ENCODE assay signal across 20 mouse cellular contexts in genomic region chr8:77494376-77495328, GRCm38 (mm10). TPM values are rescaled to one million over a fixed set of nuclear protein-coding genes. Genes with fewer than 3 reads are reported as not detected.
A peak's percentile ranks its signal among the peaks of the same experiment; 100 is the strongest.
DNase-seq lines count a peak whose midpoint lies in the region; ATAC-seq and TF ChIP-seq lines count a peak whose summit lies in the region.
"Had no signal": no experiment of that assay in that cellular context is flagged by ENCODE, and none has a peak within 500 bp of the region (broad histone marks: within the 10 kb centered on the region; RNA-seq: fewer than 3 reads in every experiment).

No protein-coding gene starts in this region.

- no peak for DNase-seq in heart, postnatal 0 days (ENCODE audit: low spot score)
- DNase-seq in heart, adult 18-20 months: no peak
- DNase-seq in midbrain, embryonic 10.5 days (ENCODE audit: low spot score): no peak
- DNase-seq in thymus, adult 18-20 months: no peak
- no peak for DNase-seq in lung, postnatal 0 days (ENCODE audit: low spot score)
- DNase-seq: adrenal gland, postnatal 36 days; cerebellum, postnatal 10 days; heart, adult 11 months; liver; lung, adult 18-20 months; lung, postnatal 4 days; right cerebral cortex, adult 18-20 months; spleen, adult 18-20 months; thymus, postnatal 25 days had no signal

- H3K9ac ChIP-seq in heart, postnatal 0 days (replicated peaks; ENCODE audit: low read depth, low read length): no peak overlapping the region
- no peak overlapping the region for H3K9ac ChIP-seq in midbrain, embryonic 15.5 days
- no peak overlapping the region for H3K9ac ChIP-seq in lung, postnatal 0 days (replicated peaks; ENCODE audit: low read depth)
- H3K9ac ChIP-seq: forebrain, embryonic 12.5 days; stomach, embryonic 15.5 days had no signal

- H3K4me1 ChIP-seq in heart, postnatal 0 days (ENCODE audit: control insufficient read depth, insufficient read depth): peaks cover 73% of the 10 kb centered on the region
- H3K4me1 ChIP-seq in midbrain, embryonic 15.5 days: no peaks in the 10 kb centered on the region
- H3K4me1 ChIP-seq in midbrain, embryonic 10.5 days: no peaks in the 10 kb centered on the region
- peaks cover 9% of the 10 kb centered on the region; the same call in 1 of the 2 replicates for H3K4me1 ChIP-seq in lung, postnatal 0 days (ENCODE audit: insufficient read depth, low read depth, low read length)
- H3K4me1 ChIP-seq: forebrain, embryonic 12.5 days had no signal

- no peaks in the 10 kb centered on the region for H3K9me3 ChIP-seq in heart, postnatal 0 days (replicated peaks; ENCODE audit: control insufficient read depth, low read length)
- H3K9me3 ChIP-seq in midbrain, embryonic 15.5 days: no peaks in the 10 kb centered on the region
- H3K9me3 ChIP-seq in midbrain, embryonic 10.5 days (replicated peaks): no peaks in the 10 kb centered on the region
- no peaks in the 10 kb centered on the region for H3K9me3 ChIP-seq in lung, postnatal 0 days (ENCODE audit: low read length)
- H3K9me3 ChIP-seq: forebrain, embryonic 12.5 days; stomach, embryonic 15.5 days had no signal

- no peak overlapping the region for H3K4me3 ChIP-seq in heart, postnatal 0 days (ENCODE audit: low read depth, low read length)
- H3K4me3 ChIP-seq in midbrain, embryonic 15.5 days: no peak overlapping the region
- no peak overlapping the region for H3K4me3 ChIP-seq in midbrain, embryonic 10.5 days
- H3K4me3 ChIP-seq in lung, postnatal 0 days (ENCODE audit: low read depth, low read length): no peak overlapping the region
- H3K4me3 ChIP-seq: forebrain, embryonic 12.5 days; stomach, embryonic 15.5 days had no signal

- H3K27ac ChIP-seq in heart, postnatal 0 days (ENCODE audit: low read depth): peak overlapping the region; percentile 90
- H3K27ac ChIP-seq in midbrain, embryonic 15.5 days: no peak overlapping the region
- H3K27ac ChIP-seq in midbrain, embryonic 10.5 days (replicated peaks): no peak overlapping the region
- no peak overlapping the region for H3K27ac ChIP-seq in lung, postnatal 0 days (ENCODE audit: low read length)
- H3K27ac ChIP-seq: forebrain, embryonic 12.5 days; kidney, postnatal 0 days; stomach, embryonic 15.5 days had no signal

- H3K27me3 ChIP-seq in heart, postnatal 0 days (ENCODE audit: control insufficient read depth, insufficient read depth, low read length): no peaks in the 10 kb centered on the region
- no peaks in the 10 kb centered on the region for H3K27me3 ChIP-seq in midbrain, embryonic 15.5 days (replicated peaks)
- no peaks in the 10 kb centered on the region for H3K27me3 ChIP-seq in midbrain, embryonic 10.5 days (ENCODE audit: low read depth, poor library complexity, severe bottlenecking)
- no peaks in the 10 kb centered on the region for H3K27me3 ChIP-seq in lung, postnatal 0 days (replicated peaks; ENCODE audit: insufficient read depth, low read length)
- H3K27me3 ChIP-seq: forebrain, embryonic 12.5 days; stomach, embryonic 15.5 days had no signal

- no peak for ATAC-seq in heart, postnatal 0 days (ENCODE audit: insufficient read depth, low read depth)
- ATAC-seq in midbrain, embryonic 15.5 days (replicated peaks): peak; percentile 71; the same call in 1 of the 2 replicates
- peak; percentile 47 for ATAC-seq in megakaryocyte, adult 5-6 weeks (ENCODE audit: poor library complexity, severe bottlenecking)
- no peak for ATAC-seq in lung, postnatal 0 days
- ATAC-seq: inflammation-experienced regulatory T-cells, adult 6 months had no signal

- no peaks in the 10 kb centered on the region for H3K36me3 ChIP-seq in heart, postnatal 0 days (replicated peaks; ENCODE audit: control insufficient read depth, insufficient read depth, low read length)
- H3K36me3 ChIP-seq in midbrain, embryonic 15.5 days (replicated peaks): no peaks in the 10 kb centered on the region
- no peaks in the 10 kb centered on the region for H3K36me3 ChIP-seq in midbrain, embryonic 10.5 days
- H3K36me3 ChIP-seq in lung, postnatal 0 days (ENCODE audit: insufficient read depth, low read length): no peaks in the 10 kb centered on the region
- H3K36me3 ChIP-seq: forebrain, embryonic 12.5 days; stomach, embryonic 15.5 days had no signal

- H3K4me2 ChIP-seq in heart, postnatal 0 days (ENCODE audit: low read depth, low read length): no peak overlapping the region
- no peak overlapping the region for H3K4me2 ChIP-seq in midbrain, embryonic 15.5 days
- H3K4me2 ChIP-seq in lung, postnatal 0 days (replicated peaks; ENCODE audit: low read depth, low read length): no peak overlapping the region
- H3K4me2 ChIP-seq: forebrain, embryonic 12.5 days; stomach, embryonic 15.5 days had no signal

- no peak for TF ChIP-seq CTCF in heart, postnatal 0 days (IDR thresholded peaks at IDR 0.05; ENCODE audit: low read depth)
- TF ChIP-seq CTCF in lung, postnatal 0 days (IDR thresholded peaks at IDR 0.05): no peak

- 75% methylated on average over 10 of the region's 10 CpGs for WGBS in heart, postnatal 0 days
- WGBS in midbrain, embryonic 15.5 days: 73% methylated on average over 10 of the region's 10 CpGs
- 90% methylated on average over 10 of the region's 10 CpGs for WGBS in midbrain, embryonic 10.5 days
- WGBS in lung, postnatal 0 days: 87% methylated on average over 10 of the region's 10 CpGs

- TF ChIP-seq EP300 in heart, postnatal 0 days (IDR thresholded peaks at IDR 0.05; ENCODE audit: low read depth): no peak
- TF ChIP-seq EP300 in lung, postnatal 0 days (IDR thresholded peaks at IDR 0.05): no peak

RNA-seq across cellular contexts. Expression of gene Arhgap10, which starts 23.1 kb away (rescaled TPM):
- 33.3 and 37.8 TPM in 2 replicates for total RNA-seq in heart, postnatal 0 days (2014; rRNA removed; ENCODE audit: low replicate concordance)
- 23.6 and 25.5 TPM in 2 replicates for polyA plus RNA-seq in heart, postnatal 0 days (2015; fragmentation: Nextera tagmentation; extraction: Ambion mirVana)
- total RNA-seq in heart, adult 18-20 months (2021): 10 to 100 TPM; 49.3 to 51.0 TPM
- polyA plus RNA-seq in midbrain, embryonic 15.5 days (2015; fragmentation: Nextera tagmentation; extraction: Ambion mirVana): 3.1 and 3.3 TPM in 2 replicates
- 13.9 and 16.5 TPM in 2 replicates for polyA plus RNA-seq in midbrain, embryonic 10.5 days (2016; fragmentation: Nextera tagmentation; extraction: Ambion mirVana)
- total RNA-seq in megakaryocyte, adult 5-6 weeks (2015): 3.9 and 5.2 TPM in 2 replicates
- total RNA-seq in megakaryocyte, adult 5-6 weeks (2017): 7.7 and 11.7 TPM in 2 replicates
- 14.9 and 15.9 TPM in 2 replicates for polyA plus RNA-seq in lung, postnatal 0 days (2015; fragmentation: Nextera tagmentation; extraction: Ambion mirVana)

RNA-seq across cellular contexts. Expression of gene Prmt9, which starts 54.5 kb away (rescaled TPM):
- total RNA-seq in heart, postnatal 0 days (2014; rRNA removed; ENCODE audit: low replicate concordance): 13.8 and 15.1 TPM in 2 replicates
- 13.3 and 14.9 TPM in 2 replicates for polyA plus RNA-seq in heart, postnatal 0 days (2015; fragmentation: Nextera tagmentation; extraction: Ambion mirVana)
- total RNA-seq in heart, adult 18-20 months (2021): 10 to 100 TPM; 10.0 to 11.8 TPM
- polyA plus RNA-seq in midbrain, embryonic 15.5 days (2015; fragmentation: Nextera tagmentation; extraction: Ambion mirVana): 24.4 and 29.1 TPM in 2 replicates
- 22.9 and 23.6 TPM in 2 replicates for polyA plus RNA-seq in midbrain, embryonic 10.5 days (2016; fragmentation: Nextera tagmentation; extraction: Ambion mirVana)
- total RNA-seq in megakaryocyte, adult 5-6 weeks (2015): 12.1 and 14.6 TPM in 2 replicates
- 18.6 and 20.2 TPM in 2 replicates for total RNA-seq in megakaryocyte, adult 5-6 weeks (2017)
- 10.8 and 11.6 TPM in 2 replicates for polyA plus RNA-seq in lung, postnatal 0 days (2015; fragmentation: Nextera tagmentation; extraction: Ambion mirVana)

Comparison
In these comparisons a context has a peak if more than half of its experiments do, and no peak if none do; other contexts are left out.
1. ATAC-seq: peak in midbrain, embryonic 15.5 days (single experiment) and megakaryocyte, adult 5-6 weeks (single experiment); none in heart, postnatal 0 days (single experiment) and lung, postnatal 0 days (single experiment).